Mouse (Mus musculus) CH12.LX (cell line): ENCODE results near the gene Tgif2. TPM values are rescaled to one million over a fixed set of nuclear protein-coding genes. Genes with fewer than 3 reads are reported as not detected.
A peak's percentile ranks its signal among the peaks of the same experiment; 100 is the strongest.
"Not testable (repeated sequence)": the region's sequence is repeated elsewhere in the genome, so short reads cannot be mapped to it uniquely, and the experiment has no call there.

Source experiments
- DNase-seq: peaks from one replicate; pipeline ENCODE4 v3.0.0-alpha.2; 2013; ENCODE audit errors: extremely low read depth
- H3K27ac ChIP-seq: 2 replicates; pipeline ENCODE4 v1.5.1; 2012; ENCODE audit warnings: low read depth, mild to moderate bottlenecking, control low read depth, moderate library complexity; ENCODE audit not compliant: insufficient read depth
- H3K27me3 ChIP-seq: replicated peaks from 2 replicates; pipeline ENCODE3; 2012; ENCODE audit warnings: inconsistent platforms
- H3K36me3 ChIP-seq, 2 experiments: replicated peaks in 1 of 2; 2 replicates each; pipeline versions ENCODE3 to v1.6.1; 2012; ENCODE audit warnings: inconsistent platforms in 1 of 2, low read length in 1 of 2, mild to moderate bottlenecking in 1 of 2, mixed read lengths in 1 of 2, moderate library complexity in 1 of 2; ENCODE audit not compliant: control insufficient read depth in 1 of 2, insufficient read depth in 1 of 2
- H3K4me1 ChIP-seq, 2 experiments: 2 replicates each; pipeline ENCODE4 v1.6.1; 2012; ENCODE audit warnings: inconsistent platforms in 1 of 2, moderate library complexity in 1 of 2; ENCODE audit not compliant: insufficient read depth in 2 of 2, control insufficient read depth in 1 of 2
- H3K4me2 ChIP-seq: 2 replicates; pipeline ENCODE4 v1.6.1; 2012; ENCODE audit warnings: low read depth, mild to moderate bottlenecking, control low read depth; ENCODE audit not compliant: poor library complexity, insufficient read depth, severe bottlenecking
- H3K4me3 ChIP-seq, 3 experiments: fragments of 150-350 bp in 1 of 3; sonication (generic) in 1 of 3; replicated peaks in 1 of 3; 2 replicates each; pipeline versions ENCODE3 to v1.5.1; 2011 to 2012; ENCODE audit warnings: low read depth in 2 of 3, low read length in 2 of 3, mild to moderate bottlenecking in 2 of 3, moderate library complexity in 2 of 3, control low read depth in 1 of 3, improper control_type of control experiment in 1 of 3, inconsistent platforms in 1 of 3, mixed read lengths in 1 of 3; ENCODE audit not compliant: poor library complexity in 1 of 3
- H3K79me2 ChIP-seq: replicated peaks from 2 replicates; pipeline ENCODE4 v1.6.1; 2012; ENCODE audit warnings: mild to moderate bottlenecking, moderate library complexity; ENCODE audit not compliant: control insufficient read depth, poor library complexity, insufficient read depth, severe bottlenecking; ENCODE audit errors: extremely low read depth
- H3K9ac ChIP-seq: 2 replicates; pipeline ENCODE4 v1.6.1; 2012; ENCODE audit warnings: low read depth, mild to moderate bottlenecking, control low read depth, moderate library complexity; ENCODE audit not compliant: insufficient read depth
- H3K9me3 ChIP-seq: replicated peaks from 2 replicates; pipeline ENCODE3; 2012; ENCODE audit warnings: low read length, inconsistent platforms, mixed read lengths
- BHLHE40 ChIP-seq: IDR thresholded peaks from 2 replicates; pipeline ENCODE4 v1.6.1; 2011; ENCODE audit warnings: mild to moderate bottlenecking, low read depth, low read length, improper control_type of control experiment
- CTCF ChIP-seq, 2 experiments: IDR thresholded peaks in 1 of 2; conservative IDR thresholded peaks in 1 of 2; 2 replicates each; pipeline ENCODE4 v1.5.1; 2011 to 2012; ENCODE audit warnings: low read depth in 2 of 2, low read length in 2 of 2, improper control_type of control experiment in 1 of 2, inconsistent platforms in 1 of 2, mild to moderate bottlenecking in 1 of 2, moderate library complexity in 1 of 2
- GABPA ChIP-seq: IDR thresholded peaks from 2 replicates; pipeline ENCODE4 v1.6.1; 2012; ENCODE audit warnings: low read depth, low read length, improper control_type of control experiment, inconsistent platforms; ENCODE audit not compliant: insufficient replicate concordance
- JUN ChIP-seq: IDR thresholded peaks from 2 replicates; pipeline ENCODE4 v1.6.1; 2011; ENCODE audit warnings: low read depth, mild to moderate bottlenecking, low read length, improper control_type of control experiment, moderate library complexity; ENCODE audit not compliant: insufficient read depth
- MAZ ChIP-seq: IDR thresholded peaks from 2 replicates; pipeline ENCODE4 v1.6.1; 2012; ENCODE audit warnings: low read depth, mild to moderate bottlenecking, inconsistent platforms, low read length, improper control_type of control experiment, moderate library complexity
- MXI1 ChIP-seq: IDR thresholded peaks from 2 replicates; pipeline ENCODE4 v1.6.1; 2011; ENCODE audit warnings: mild to moderate bottlenecking, low read depth, low read length, improper control_type of control experiment
- PAX5 ChIP-seq: IDR thresholded peaks from 2 replicates; pipeline ENCODE4 v1.6.1; 2012; ENCODE audit warnings: low read length, inconsistent platforms, mixed read lengths
- POLR2AphosphoS2 ChIP-seq: IDR thresholded peaks from 2 replicates; pipeline ENCODE4 v1.6.1; 2011; ENCODE audit warnings: low read depth, low read length, improper control_type of control experiment
- RAD21 ChIP-seq: IDR thresholded peaks from 2 replicates; pipeline ENCODE4 v1.6.1; 2011; ENCODE audit warnings: low read depth, mild to moderate bottlenecking, low read length, improper control_type of control experiment, moderate library complexity
- SIN3A ChIP-seq: IDR thresholded peaks from 2 replicates; pipeline ENCODE4 v1.6.1; 2012; ENCODE audit warnings: low read length, improper control_type of control experiment, inconsistent platforms
- SMC3 ChIP-seq: IDR thresholded peaks from 2 replicates; pipeline ENCODE4 v1.6.1; 2011; ENCODE audit warnings: low read depth, low read length, improper control_type of control experiment
- TBP ChIP-seq: conservative IDR thresholded peaks from 2 replicates; pipeline ENCODE4 v1.6.1; 2011; ENCODE audit warnings: low read depth, low read length, improper control_type of control experiment
- USF1 ChIP-seq: IDR thresholded peaks from 2 replicates; pipeline ENCODE4 v1.6.1; 2014; ENCODE audit warnings: low read depth, mild to moderate bottlenecking, inconsistent platforms, low read length, improper control_type of control experiment
- ZKSCAN1 ChIP-seq: IDR thresholded peaks from 2 replicates; pipeline ENCODE4 v1.6.1; 2012; ENCODE audit warnings: low read depth, inconsistent platforms, low read length, improper control_type of control experiment, borderline replicate concordance
- ZMIZ1 ChIP-seq: IDR thresholded peaks from 2 replicates; pipeline ENCODE4 v1.6.1; 2012; ENCODE audit warnings: low read depth, mild to moderate bottlenecking, inconsistent platforms, low read length, improper control_type of control experiment
- dilution Hi-C: fragments of 300-500 bp; cut with MboI; formaldehyde crosslinking; loops from 2 replicates; pipeline ENCODE4 v1.14.3; 2020; ENCODE audit warnings: low sequenced_read_pairs; ENCODE audit not compliant: extremely low pct_unique_long_range_greater_than_20kb, extremely low pct_ligation_motif_present
- in situ Hi-C: fragments of 300-500 bp; cut with MboI; formaldehyde crosslinking; loops from 3 replicates; pipeline ENCODE4 v1.14.3; 2019; ENCODE audit warnings: low sequenced_read_pairs, low pct_ligation_motif_present, low pct_unique_long_range_greater_than_20kb, mixed read lengths
- polyA plus RNA-seq: library from polyadenylated mRNA; unstranded; fragments of >175 nt; gene quantifications from 2 replicates; pipeline ENCODE4 v1.2.1, GENCODE M21; 2012; ENCODE audit warnings: low read depth; ENCODE audit not compliant: insufficient read length
- total RNA-seq, 2 experiments: library from RNA; depleted of rRNA; stranded (reverse); fragments of 300-350 nt in 1 of 2; fragments of >200 nt in 1 of 2; gene quantifications; 2 replicates each; pipeline ENCODE4 v1.2.3; 2012 to 2014

The Tgif2 gene
- total and polyA plus RNA-seq, 3 experiments, result 10.3 to 12.2 (median 11.3) TPM

DNA sequence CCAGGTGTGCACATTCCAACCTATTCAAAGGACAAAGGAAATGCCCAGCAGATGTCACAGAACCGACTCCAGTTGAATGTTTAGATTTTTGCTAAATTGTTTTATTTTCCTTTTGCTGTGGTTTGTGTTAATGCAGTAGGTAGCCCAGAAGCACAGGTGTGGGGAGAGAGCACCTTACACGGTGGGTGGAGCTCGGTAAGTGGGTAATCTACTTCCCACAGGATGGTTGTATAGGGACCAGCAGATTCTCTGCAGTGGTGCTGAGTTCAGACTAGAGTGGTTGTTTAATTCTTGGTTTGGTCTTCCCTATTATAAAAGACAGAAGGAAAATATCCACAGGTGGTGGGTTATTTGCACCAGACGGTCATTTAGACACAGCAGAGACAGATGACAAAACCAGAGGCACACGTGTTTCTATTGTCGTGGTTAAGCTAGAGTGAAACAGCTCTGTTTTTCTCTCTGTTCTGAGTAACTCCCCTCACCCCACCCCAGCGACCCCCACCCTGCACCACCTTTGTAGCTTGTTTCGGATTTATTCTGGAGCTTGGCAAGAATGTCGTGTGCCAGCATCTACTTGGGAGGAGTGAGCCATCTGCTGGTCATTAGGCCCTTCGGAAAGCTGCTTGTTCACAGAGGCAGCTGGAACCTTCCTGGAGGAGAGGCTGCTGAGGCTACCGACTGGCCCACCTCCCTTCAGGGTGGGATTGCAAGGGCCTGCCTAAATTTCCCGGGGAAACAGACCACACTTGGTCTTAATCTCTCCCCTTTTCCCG, 14.4 kb downstream of the Tgif2 start:
- Histone ChIP-seq H3K4me1 (peaks cover 6 to 25% of the 10 kb centered on the region in 2 experiments), H3K36me3 (peaks cover 21 to 61% of the 10 kb centered on the region in 2 experiments)
- in situ Hi-C loops, H3K4me2 ChIP-seq, H3K4me3 ChIP-seq, H3K9ac ChIP-seq, H3K27ac ChIP-seq, H3K27me3 ChIP-seq, DNase-seq, dilution Hi-C loops, H3K79me2 ChIP-seq, H3K9me3 ChIP-seq: not testable (repeated sequence)
- TF ChIP-seq CTCF (conservative IDR thresholded peaks at IDR 0.05 in 1 of 2, IDR thresholded peaks at IDR 0.05 in 1 of 2; ENCODE audit: low read depth in 2 of 2, low read length in 2 of 2) (peak in 1 of 2 experiments; percentile 40; a peak in 2 of 4 replicates), RAD21 (peak; percentile 13), SMC3 (peak; percentile 21)

DNA sequence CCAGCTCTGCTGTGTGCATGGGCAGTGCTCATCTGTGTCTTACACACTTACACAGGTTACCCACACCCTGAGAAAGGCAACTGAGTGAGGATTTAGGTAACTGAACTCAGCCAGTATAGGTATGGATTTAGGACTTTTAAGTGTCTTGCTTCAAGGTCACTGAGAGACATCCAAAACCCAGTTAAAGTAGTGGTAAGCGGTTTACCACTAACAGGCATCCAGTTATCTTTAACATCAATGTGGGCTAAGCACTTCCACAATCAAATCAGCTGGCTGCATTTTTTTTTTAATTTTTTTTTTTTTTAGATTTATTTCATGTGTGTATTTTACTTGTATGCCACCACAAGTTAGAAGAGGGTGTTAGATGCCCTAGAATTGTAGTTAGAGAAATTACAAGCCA, 16.5 kb downstream of the Tgif2 start:
- H3K9me3 ChIP-seq, result no peaks in the 10 kb centered on the region
- in situ Hi-C loops (no loop called here), dilution Hi-C loops (no loop called here)
- no peak overlapping the region for H3K4me3 ChIP-seq
- peaks cover 9 to 33% of the 10 kb centered on the region in 2 experiments for H3K4me1 ChIP-seq
- no peak overlapping the region for H3K4me2 ChIP-seq
- DNase-seq, result no peak
- H3K36me3 ChIP-seq, result peaks cover 14 to 41% of the 10 kb centered on the region in 2 experiments
- TF ChIP-seq POLR2AphosphoS2 (no peak), MXI1 (no peak), BHLHE40 (no peak), JUN (no peak), TBP (no peak), MAZ (no peak), SMC3 (no peak), PAX5 (no peak), SIN3A (no peak), ZKSCAN1 (no peak), USF1 (no peak), GABPA (no peak), ZMIZ1 (no peak)
- H3K79me2 ChIP-seq, result peaks cover 11% of the 10 kb centered on the region
- H3K9ac ChIP-seq, result no peak overlapping the region
- H3K27ac ChIP-seq, result no peak overlapping the region
- H3K27me3 ChIP-seq, result no peaks in the 10 kb centered on the region
